Mouse (Mus musculus) spleen, postnatal 14 days (tissue): Measurements from ENCODE around the gene Defb28.

Experiments used
- DNase-seq, 2 experiments: peaks; one replicate each; pipeline ENCODE4 v3.0.0; 2021 to 2022; ENCODE audit warnings: low spot score in 2 of 2

Defb28 gene

GRCm38 (mm10) chr2:152569038-152569437 lies 51.0 kb downstream of the Defb28 start, which contains the start of gene Gm17416:
TSS of gene Gm17416 (plus strand) at chr2:152569338.
- no peak for DNase-seq

- no peak for DNase-seq
Measured at GRCm38 (mm10) chr2:152569881-152570280, 51.8 kb downstream of the Defb28 start.

- DNase-seq: no peak
Measured at GRCm38 (mm10) chr2:152570313-152570712, 52.3 kb downstream of the Defb28 start.
